Mouse (Mus musculus): ENCODE measurements around the gene Paxbp1. TPM values are rescaled to one million over a fixed set of nuclear protein-coding genes. Genes with fewer than 3 reads are reported as not detected.
A peak's percentile ranks its signal among the peaks of the same experiment; 100 is the strongest.

Gene Paxbp1
- polyA plus RNA-seq, 1 experiment = 155 TPM

- no peak for TF ChIP-seq CTCF (IDR thresholded peaks at IDR 0.05; ENCODE audit: borderline replicate concordance, insufficient read depth, low read depth, low read length)
- Histone ChIP-seq H3K4me3 (replicated peaks; ENCODE audit: insufficient read depth, low read depth, low read length) (no peak overlapping the region), H3K27ac (ENCODE audit: insufficient read depth, low read length) (no peak overlapping the region), H3K27me3 (ENCODE audit: control insufficient read depth, insufficient read depth, low read length) (no peaks in the 10 kb centered on the region), H3K4me1 (ENCODE audit: control insufficient read depth, insufficient read depth, low read length) (peaks cover 12% of the 10 kb centered on the region)
- WGBS = 16% methylated on average over 4 of the region's 4 CpGs
- peak in 1 of 2 experiments; percentile 40 for DNase-seq
Observed at GRCm38 (mm10) chr16:90995023-90995422, 49.3 kb downstream of the Paxbp1 start.

- Histone ChIP-seq H3K27me3 (ENCODE audit: control insufficient read depth, insufficient read depth, low read length) (no peaks in the 10 kb centered on the region), H3K4me1 (ENCODE audit: control insufficient read depth, insufficient read depth, low read length) (no peaks in the 10 kb centered on the region), H3K27ac (ENCODE audit: insufficient read depth, low read length) (no peak overlapping the region), H3K4me3 (replicated peaks; ENCODE audit: insufficient read depth, low read depth, low read length) (no peak overlapping the region)
- 95% methylated on average over 8 of the region's 8 CpGs for WGBS
- DNase-seq = no peak
- TF ChIP-seq POLR2A (IDR thresholded peaks at IDR 0.05; ENCODE audit: borderline replicate concordance, insufficient read depth, low read length) (no peak), CTCF (IDR thresholded peaks at IDR 0.05; ENCODE audit: borderline replicate concordance, insufficient read depth, low read depth, low read length) (no peak)
Observed at GRCm38 (mm10) chr16:90989162-90989561, 55.2 kb downstream of the Paxbp1 start.

GRCm38 (mm10) chr16:90988665-90989064 lies 55.7 kb downstream of the Paxbp1 start:
- H3K27ac ChIP-seq (ENCODE audit: insufficient read depth, low read length) = no peak overlapping the region
- no peak for DNase-seq
- no peaks in the 10 kb centered on the region for H3K4me1 ChIP-seq (ENCODE audit: control insufficient read depth, insufficient read depth, low read length)
- TF ChIP-seq POLR2A (IDR thresholded peaks at IDR 0.05; ENCODE audit: borderline replicate concordance, insufficient read depth, low read length) (no peak), CTCF (IDR thresholded peaks at IDR 0.05; ENCODE audit: borderline replicate concordance, insufficient read depth, low read depth, low read length) (no peak)
- 93% methylated on average over 3 of the region's 3 CpGs for whole genome bisulfite sequencing
- H3K27me3 ChIP-seq (ENCODE audit: control insufficient read depth, insufficient read depth, low read length) = no peaks in the 10 kb centered on the region
- H3K4me3 ChIP-seq (replicated peaks; ENCODE audit: insufficient read depth, low read depth, low read length) = no peak overlapping the region

DNA sequence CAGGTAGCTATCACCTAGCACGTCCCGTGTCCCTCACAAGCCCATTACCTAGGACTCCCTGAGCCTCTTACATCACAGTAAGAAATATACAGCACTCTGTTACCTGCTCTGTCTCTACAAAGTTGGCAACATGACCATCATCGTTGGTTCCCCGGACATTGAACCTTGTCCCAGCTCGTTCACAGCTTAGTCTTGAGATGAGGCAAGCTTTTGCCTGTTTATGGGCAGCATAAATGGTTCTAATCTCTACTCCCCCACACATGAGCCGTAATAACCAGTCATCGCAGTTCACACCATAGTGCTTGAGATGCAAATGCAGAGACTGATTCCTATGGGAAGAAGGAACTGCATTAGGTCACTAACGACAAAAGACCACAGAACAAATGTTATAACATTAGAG lies 56.3 kb downstream of the Paxbp1 start:
- Histone ChIP-seq H3K4me3 (replicated peaks; ENCODE audit: insufficient read depth, low read depth, low read length) (no peak overlapping the region), H3K4me1 (ENCODE audit: control insufficient read depth, insufficient read depth, low read length) (no peaks in the 10 kb centered on the region), H3K27me3 (ENCODE audit: control insufficient read depth, insufficient read depth, low read length) (no peaks in the 10 kb centered on the region), H3K27ac (ENCODE audit: insufficient read depth, low read length) (no peak overlapping the region)
- no peak for DNase-seq
- 88% methylated on average over 8 of the region's 8 CpGs for WGBS
- TF ChIP-seq CTCF (IDR thresholded peaks at IDR 0.05; ENCODE audit: borderline replicate concordance, insufficient read depth, low read depth, low read length) = no peak
- TF ChIP-seq POLR2A (IDR thresholded peaks at IDR 0.05; ENCODE audit: borderline replicate concordance, insufficient read depth, low read length) = no peak

DNA sequence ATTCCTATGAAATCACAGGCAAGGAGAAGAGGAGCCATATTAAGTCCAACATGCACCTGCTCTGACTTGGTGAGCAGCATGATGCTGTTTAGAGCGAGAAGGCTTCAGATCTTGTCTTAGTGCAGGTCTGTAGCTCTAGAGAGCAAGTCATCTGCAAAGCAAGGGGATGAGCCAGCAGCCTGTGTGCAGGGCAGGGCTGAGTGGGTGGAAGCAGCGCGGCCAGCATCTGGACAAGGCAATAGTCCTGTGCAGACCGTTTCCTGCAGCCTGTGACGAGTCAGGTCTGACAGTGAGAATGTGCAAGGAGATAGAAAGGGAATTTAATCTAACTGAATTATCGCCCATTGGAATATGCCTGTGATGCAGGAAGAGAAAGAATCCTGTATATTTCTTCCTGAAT lies 73.3 kb downstream of the Paxbp1 start:
- H3K4me1 ChIP-seq (ENCODE audit: control insufficient read depth, insufficient read depth, low read length) = no peaks in the 10 kb centered on the region; the same call in 1 of the 2 replicates
- DNase-seq = no peak
- TF ChIP-seq POLR2A (IDR thresholded peaks at IDR 0.05; ENCODE audit: borderline replicate concordance, insufficient read depth, low read length) = no peak
- H3K27me3 ChIP-seq (ENCODE audit: control insufficient read depth, insufficient read depth, low read length) = no peaks in the 10 kb centered on the region
- no peak overlapping the region for H3K27ac ChIP-seq (ENCODE audit: insufficient read depth, low read length)
- 88% methylated on average over 6 of the region's 6 CpGs for WGBS
- no peak overlapping the region for H3K4me3 ChIP-seq (replicated peaks; ENCODE audit: insufficient read depth, low read depth, low read length)

DNA sequence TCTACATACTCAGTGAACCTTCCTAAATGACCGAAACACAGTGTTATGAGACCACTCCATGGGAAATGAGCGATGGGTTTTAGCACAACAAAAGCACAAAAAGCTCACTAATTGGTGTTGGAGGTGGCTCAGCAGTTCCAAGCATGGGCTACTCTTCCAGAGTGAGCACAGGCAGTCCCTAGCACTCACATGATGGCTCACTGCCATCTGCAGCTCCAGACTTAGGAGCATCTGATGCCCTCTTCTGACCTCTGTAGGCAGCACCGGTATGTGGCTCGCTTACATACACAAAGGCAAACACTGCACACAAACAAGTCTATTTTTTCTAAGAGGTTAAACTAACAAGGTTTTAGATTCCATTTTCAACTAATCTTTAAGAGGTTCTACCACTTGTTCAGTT lies 78.1 kb downstream of the Paxbp1 start:
- no peaks in the 10 kb centered on the region for H3K27me3 ChIP-seq (ENCODE audit: control insufficient read depth, insufficient read depth, low read length)
- no peaks in the 10 kb centered on the region; the same call in 1 of the 2 replicates for H3K4me1 ChIP-seq (ENCODE audit: control insufficient read depth, insufficient read depth, low read length)
- WGBS = 84% methylated on average over 4 of the region's 4 CpGs
- H3K4me3 ChIP-seq (replicated peaks; ENCODE audit: insufficient read depth, low read depth, low read length) = no peak overlapping the region
- no peak for DNase-seq
- H3K27ac ChIP-seq (ENCODE audit: insufficient read depth, low read length) = no peak overlapping the region
- TF ChIP-seq CTCF (IDR thresholded peaks at IDR 0.05; ENCODE audit: borderline replicate concordance, insufficient read depth, low read depth, low read length) (no peak), POLR2A (IDR thresholded peaks at IDR 0.05; ENCODE audit: borderline replicate concordance, insufficient read depth, low read length) (no peak)

DNA sequence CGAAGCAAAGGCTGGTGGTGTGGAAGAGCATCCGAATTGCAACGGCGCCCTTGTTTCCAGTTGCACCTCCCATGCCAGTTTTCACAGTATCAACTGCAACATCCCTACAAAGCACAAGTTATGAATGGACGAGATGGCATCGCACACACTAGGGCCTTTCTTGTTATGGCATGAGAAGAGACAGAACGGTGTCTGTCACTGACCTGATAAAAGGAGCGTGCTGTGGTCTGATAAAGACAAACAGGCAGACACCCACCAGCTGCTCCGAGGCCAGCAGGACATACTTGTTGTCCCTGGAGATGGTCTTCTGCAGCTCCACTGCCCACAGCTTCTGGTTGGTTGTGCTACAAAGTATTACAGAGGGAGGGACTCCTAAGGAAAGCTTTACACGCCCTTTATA lies 80.0 kb downstream of the Paxbp1 start:
- H3K27me3 ChIP-seq (ENCODE audit: control insufficient read depth, insufficient read depth, low read length) = no peaks in the 10 kb centered on the region
- H3K27ac ChIP-seq (ENCODE audit: insufficient read depth, low read length) = no peak overlapping the region
- DNase-seq = no peak
- H3K4me1 ChIP-seq (ENCODE audit: control insufficient read depth, insufficient read depth, low read length) = no peaks in the 10 kb centered on the region; the same call in 1 of the 2 replicates
- TF ChIP-seq POLR2A (IDR thresholded peaks at IDR 0.05; ENCODE audit: borderline replicate concordance, insufficient read depth, low read length) (no peak), CTCF (IDR thresholded peaks at IDR 0.05; ENCODE audit: borderline replicate concordance, insufficient read depth, low read depth, low read length) (no peak)
- no peak overlapping the region for H3K4me3 ChIP-seq (replicated peaks; ENCODE audit: insufficient read depth, low read depth, low read length)
- 86% methylated on average over 10 of the region's 10 CpGs for WGBS

Other genes with a start within 250 kb of the Paxbp1 start
- gene Urb1, start 234.1 kb downstream of the Paxbp1 start, polyA plus RNA-seq (2012; rRNA removed) = 4.9 and 5.3 TPM in 2 replicates
- gene Eva1c, start 217.8 kb downstream of the Paxbp1 start, polyA plus RNA-seq (2012; rRNA removed) = 2.2 and 3.2 TPM in 2 replicates
- gene Cfap298, start 109.4 kb downstream of the Paxbp1 start, polyA plus RNA-seq (2012; rRNA removed) = 27.7 and 32.7 TPM in 2 replicates
- 151 and 159 TPM in 2 replicates for gene Synj1, start 33.2 kb downstream of the Paxbp1 start, polyA plus RNA-seq (2012; rRNA removed)
- gene 4932438H23Rik, start 50.6 kb upstream of the Paxbp1 start, polyA plus RNA-seq (2012; rRNA removed) = 1.4 and 2.1 TPM in 2 replicates
- gene Olig2, start 180.9 kb upstream of the Paxbp1 start, polyA plus RNA-seq (2012; rRNA removed) = 29.6 and 34.8 TPM in 2 replicates
- gene Olig1, start 225.2 kb upstream of the Paxbp1 start, polyA plus RNA-seq (2012; rRNA removed) = 191 and 233 TPM in 2 replicates

Data from cerebellum, adult 2 months (tissue).